Mouse (Mus musculus): ENCODE measurements around the gene Slc35a3.
A peak's percentile ranks its signal among the peaks of the same experiment; 100 is the strongest.
"Not testable (repeated sequence)": the region's sequence is repeated elsewhere in the genome, so short reads cannot be mapped to it uniquely, and the experiment has no call there.

Slc35a3 gene

DNA sequence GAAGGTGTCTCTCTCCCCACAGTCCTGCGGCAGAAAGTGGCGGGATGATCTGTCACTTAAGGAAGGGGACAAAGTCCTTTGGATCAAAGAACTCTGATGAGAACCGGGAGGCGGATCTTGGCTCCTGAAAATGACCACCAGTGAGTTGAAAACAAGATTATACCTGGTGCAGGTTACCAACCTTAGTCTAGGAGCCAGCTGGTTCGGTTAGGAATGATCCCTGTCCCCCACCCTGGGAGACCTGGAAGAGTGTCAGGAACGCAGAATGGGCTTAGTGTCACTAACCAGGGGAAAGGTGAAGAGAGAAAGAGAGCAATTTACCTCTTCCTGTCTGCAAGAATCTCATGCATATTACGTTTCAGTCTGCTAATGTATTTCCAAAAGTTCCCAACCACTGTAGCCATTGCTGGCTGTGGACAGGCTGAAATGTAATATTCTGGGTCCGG, at the start of gene Slc35a3:
Slc35a3 (minus strand) TSS at position 396 of the 446 bp plus-strand sequence.
- DNase-seq (ENCODE audit: low read depth) = no peak

DNA sequence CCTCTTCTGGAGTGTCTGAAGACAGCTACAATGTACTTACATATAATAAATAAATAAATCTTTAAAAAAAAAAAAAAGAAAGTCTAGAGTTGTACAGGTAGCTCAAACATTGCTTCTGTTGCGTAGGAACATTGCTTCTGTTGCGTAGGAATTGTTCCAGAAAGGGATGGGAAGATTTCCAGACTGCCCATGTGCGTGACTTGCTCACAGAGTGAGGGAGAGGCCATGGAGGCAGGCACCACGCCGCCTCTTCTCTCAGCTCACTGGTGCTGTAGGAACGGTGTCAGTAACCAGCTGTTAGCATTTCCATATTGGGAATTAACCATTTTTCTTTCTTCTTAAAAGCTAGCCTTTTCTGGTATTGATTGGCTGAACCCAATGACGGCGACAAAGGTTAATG, 40.2 kb upstream of the Slc35a3 start:
- DNase-seq (ENCODE audit: low read depth) = no peak

GRCm38 (mm10) chr3:116751191-116751860, 38.7 kb upstream of the Slc35a3 start:
- peak; percentile 71 for DNase-seq (ENCODE audit: low read depth)

DNA sequence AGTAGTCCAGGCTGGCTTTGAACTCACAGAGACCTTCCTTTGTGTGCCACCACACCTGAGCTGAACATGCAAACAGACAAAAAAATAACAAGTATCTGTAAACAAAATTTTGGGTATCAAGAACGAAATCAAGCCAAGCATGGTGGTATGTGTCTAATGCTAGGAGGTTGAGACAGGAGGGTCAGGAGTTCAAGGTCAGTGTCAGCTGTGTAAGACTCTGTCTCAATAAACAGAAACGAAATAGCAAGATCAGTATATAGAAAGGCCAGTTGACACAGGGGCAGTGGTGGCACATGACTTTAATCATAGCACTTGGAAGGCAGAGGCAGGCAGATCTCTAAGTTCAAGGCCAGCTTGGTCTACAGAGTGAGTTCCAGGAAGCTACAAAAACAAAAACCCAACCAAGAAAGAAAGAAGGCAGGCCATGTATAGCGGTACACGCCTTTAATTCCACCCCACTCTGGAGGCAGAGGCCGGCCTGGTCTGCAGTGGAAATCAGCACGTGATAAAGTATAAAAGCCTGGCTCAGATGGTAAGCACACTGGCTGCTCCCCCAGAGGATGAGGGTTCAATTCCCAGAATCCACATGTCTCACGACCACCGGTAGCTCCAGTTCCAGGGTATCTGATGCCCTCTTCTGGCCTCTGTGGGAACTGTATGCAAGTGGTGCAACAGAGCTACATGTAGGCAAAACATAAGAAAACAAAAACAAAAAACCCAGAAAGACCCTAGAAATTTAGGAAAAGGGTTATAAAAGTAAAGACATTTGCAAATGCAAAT, 36.0 kb upstream of the Slc35a3 start:
- peak; percentile 63 for DNase-seq (ENCODE audit: low read depth)

- not testable (repeated sequence) for DNase-seq (ENCODE audit: low read depth)
These were observed 35.0 kb upstream of the Slc35a3 start for GRCm38 (mm10) chr3:116747648-116748047.

DNA sequence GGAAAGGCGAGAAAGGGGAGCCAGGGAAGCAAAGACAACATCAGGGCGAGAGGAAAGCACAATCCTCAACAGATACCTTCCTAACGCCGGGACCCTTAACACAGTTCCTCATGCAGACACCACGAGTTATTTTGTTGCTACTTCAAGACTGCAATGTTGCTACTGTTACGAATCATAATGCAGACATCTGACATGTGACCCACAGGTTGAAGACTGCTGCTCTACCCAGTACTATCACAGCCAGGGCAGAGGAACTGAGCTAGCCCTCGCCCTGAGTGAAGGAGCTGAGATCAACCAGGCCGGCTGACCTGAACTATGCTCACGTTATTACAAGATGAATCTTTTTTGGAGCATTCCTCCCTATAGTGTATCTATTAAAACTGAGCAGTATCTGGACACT, 28.3 kb upstream of the Slc35a3 start:
- no peak for DNase-seq (ENCODE audit: low read depth)

DNA sequence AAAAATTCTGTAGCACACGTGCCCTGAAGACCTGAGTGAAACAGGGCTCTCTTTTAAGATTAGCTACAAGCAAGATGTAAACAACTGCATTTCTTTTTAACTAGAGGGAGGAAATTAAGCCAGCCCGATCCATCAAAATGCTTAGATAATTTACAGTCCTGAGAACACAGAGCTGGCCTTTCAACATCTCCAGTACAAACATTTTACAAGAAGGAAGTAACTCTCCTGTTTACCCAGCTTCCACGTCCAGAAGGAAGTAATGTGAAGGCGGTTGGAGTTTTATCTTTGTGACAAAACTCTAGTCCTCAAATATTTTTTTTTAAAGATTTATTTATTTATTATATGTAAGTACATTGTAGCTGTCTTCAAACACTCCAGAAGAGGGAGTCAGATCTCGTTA, 27.5 kb upstream of the Slc35a3 start:
- DNase-seq (ENCODE audit: low read depth) = no peak

GRCm38 (mm10) chr3:116737326-116737731, 24.7 kb upstream of the Slc35a3 start:
- peak; percentile 71 for DNase-seq (ENCODE audit: low read depth)

DNA sequence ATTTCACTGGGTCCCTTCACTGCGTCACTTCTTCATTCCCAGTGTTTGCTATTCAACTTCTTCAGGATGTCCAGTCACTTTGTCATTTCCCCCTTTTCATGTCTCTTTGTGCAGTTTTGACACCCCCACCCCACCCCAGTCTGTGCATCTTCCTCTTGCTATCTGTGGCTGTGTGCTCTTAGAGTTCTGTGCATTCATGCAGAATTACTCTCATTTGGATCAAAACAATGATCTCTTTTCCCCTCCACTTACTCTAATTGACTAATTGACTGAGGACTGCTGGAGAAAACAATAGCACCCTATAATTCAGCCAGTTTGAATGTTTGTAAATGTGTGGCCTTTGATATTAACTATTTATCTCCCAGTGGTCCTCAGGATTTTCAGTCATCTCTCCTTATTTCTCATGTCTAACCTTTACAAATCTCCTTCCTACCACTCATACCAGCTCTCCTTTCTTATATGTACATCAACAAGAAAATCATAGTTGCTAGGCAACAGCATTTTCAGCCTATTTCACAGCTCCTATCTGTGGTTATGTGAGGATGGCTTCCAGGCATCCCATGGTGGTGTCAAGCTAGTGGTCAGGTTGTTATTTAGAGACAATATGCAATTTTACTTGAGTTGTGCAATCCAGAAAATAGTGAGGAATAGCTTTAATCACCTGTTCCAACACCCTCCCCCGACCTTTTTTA, 17.0 kb upstream of the Slc35a3 start:
- DNase-seq (ENCODE audit: low read depth) = no peak

DNA sequence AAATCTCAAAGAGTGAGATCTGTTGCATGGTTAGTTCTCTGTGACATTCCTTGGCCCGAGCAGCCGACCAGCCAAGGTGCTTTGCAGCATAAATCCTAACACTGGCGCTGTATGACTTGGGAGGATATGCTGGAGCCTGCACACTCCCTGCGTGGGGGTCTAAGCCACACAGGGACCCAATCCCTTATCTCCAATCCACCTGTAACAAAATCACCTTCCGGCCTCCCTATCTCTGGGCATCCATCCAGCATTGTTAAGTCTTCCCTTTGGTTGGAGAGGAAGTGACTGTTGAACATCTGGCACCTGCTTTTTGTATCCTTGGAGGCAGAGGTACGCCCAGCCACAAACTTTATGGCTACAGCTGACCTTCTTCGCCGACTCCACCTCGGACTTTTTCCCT, 14.2 kb upstream of the Slc35a3 start:
- DNase-seq (ENCODE audit: low read depth) = peak; percentile 60

GRCm38 (mm10) chr3:116723496-116724481, 11.2 kb upstream of the Slc35a3 start:
- DNase-seq (ENCODE audit: low read depth) = no peak

- DNase-seq (ENCODE audit: low read depth) = no peak
These were observed 10.3 kb upstream of the Slc35a3 start for GRCm38 (mm10) chr3:116722980-116723379.

GRCm38 (mm10) chr3:116718951-116719350, 6.3 kb upstream of the Slc35a3 start:
- no peak for DNase-seq (ENCODE audit: low read depth)

DNA sequence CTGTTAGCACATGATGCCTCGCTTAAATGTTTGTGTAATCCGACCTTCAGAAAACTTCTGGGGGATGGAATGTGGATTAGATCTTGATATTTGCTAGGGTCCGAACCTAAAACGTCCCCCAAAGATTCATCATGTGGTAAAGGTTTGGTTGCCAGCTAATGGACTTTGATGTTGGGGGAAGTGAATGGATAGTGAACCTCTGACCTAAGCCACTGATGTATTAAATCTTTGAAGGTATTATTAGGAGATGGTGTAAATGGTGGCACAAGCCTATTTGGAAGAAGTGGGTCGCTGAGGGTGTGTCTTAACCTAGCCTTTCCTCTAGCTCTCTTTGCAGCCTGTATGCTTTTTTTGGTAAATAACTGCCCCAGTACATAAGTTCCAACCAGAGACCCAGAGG, 400 bp upstream of the Slc35a3 start:
- DNase-seq (ENCODE audit: low read depth) = no peak

- peak; percentile 65 for DNase-seq (ENCODE audit: low read depth)
These were observed 801 bp downstream of the Slc35a3 start for GRCm38 (mm10) chr3:116711624-116712435.

- peak; percentile 25 for DNase-seq (ENCODE audit: low read depth)
These were observed 1.7 kb downstream of the Slc35a3 start for GRCm38 (mm10) chr3:116710941-116711340.

DNA sequence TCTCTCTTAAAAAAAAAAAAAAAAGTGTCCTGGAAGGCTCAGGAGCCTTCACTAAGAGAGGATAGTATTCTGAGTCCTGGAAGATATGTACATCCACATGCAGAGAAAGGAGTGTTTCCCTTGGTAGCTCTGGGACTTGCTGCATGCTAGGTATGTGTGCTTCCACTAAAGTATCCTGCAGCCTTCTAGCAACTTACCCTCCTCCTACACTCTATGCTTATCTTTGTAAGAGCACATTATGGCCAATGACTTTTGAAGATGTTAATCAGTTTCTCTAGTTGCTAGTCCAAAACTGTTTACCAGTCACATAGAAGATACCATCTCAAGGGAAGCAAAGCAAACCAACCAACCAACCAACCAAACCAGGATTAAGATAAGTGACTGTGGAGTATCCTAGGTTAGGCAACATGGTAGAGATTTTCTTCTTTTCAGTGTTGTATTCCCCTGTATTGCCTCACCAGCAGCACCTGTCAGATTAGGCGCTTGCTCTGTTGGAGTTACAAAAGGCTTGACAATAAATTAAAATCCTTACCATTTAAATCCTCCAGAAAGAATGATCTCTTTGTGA, 6.9 kb downstream of the Slc35a3 start:
- no peak for DNase-seq (ENCODE audit: low read depth)

GRCm38 (mm10) chr3:116703835-116704234, 8.8 kb downstream of the Slc35a3 start:
- no peak for DNase-seq (ENCODE audit: low read depth)

- DNase-seq (ENCODE audit: low read depth) = no peak
These were observed 9.9 kb downstream of the Slc35a3 start for GRCm38 (mm10) chr3:116702647-116703272.

DNA sequence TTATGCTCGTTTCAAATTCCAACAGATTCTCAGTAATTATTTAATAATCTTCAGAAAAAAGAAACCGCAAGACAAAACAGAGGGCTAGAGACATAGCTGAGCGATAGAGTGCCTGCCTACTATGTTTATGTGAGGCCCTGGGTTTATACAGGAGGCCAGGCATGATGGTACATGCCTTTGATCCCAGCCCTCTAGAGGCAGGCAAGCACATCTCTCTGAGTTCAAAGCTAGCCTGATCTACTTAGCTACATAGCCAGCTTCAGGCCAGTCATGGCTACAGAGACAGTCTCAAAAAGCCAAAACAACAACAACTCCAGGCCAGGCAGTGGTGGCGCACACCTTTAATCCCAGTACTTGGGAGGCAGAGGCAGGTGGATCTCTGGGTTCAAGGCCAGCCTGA, 11.0 kb downstream of the Slc35a3 start:
- no peak for DNase-seq (ENCODE audit: low read depth)
